Mouse (Mus musculus): ENCODE data around the gene Reln. TPM values are rescaled to one million over a fixed set of nuclear protein-coding genes. Genes with fewer than 3 reads are reported as not detected.

Reln gene
- total RNA-seq, 2 experiments from 2014 or later = 2.2 to 3.4 TPM

GRCm38 (mm10) chr5:22007304-22008059, 337.0 kb downstream of the Reln start:
- DNase-seq = no peak

GRCm38 (mm10) chr5:22003858-22004257, 340.6 kb downstream of the Reln start:
- DNase-seq = no peak

- DNase-seq = no peak
These were observed 356.8 kb downstream of the Reln start for GRCm38 (mm10) chr5:21987711-21988110.

- DNase-seq = peak; percentile 13 to 71
These were observed 358.2 kb downstream of the Reln start for GRCm38 (mm10) chr5:21986311-21986710.

GRCm38 (mm10) chr5:21983021-21983667, 361.4 kb downstream of the Reln start:
- no peak for DNase-seq

- no peak for DNase-seq
These were observed 363.3 kb downstream of the Reln start for GRCm38 (mm10) chr5:21981216-21981615.

- DNase-seq = no peak
These were observed 364.0 kb downstream of the Reln start for GRCm38 (mm10) chr5:21980544-21980943.

- DNase-seq = no peak
These were observed 371.1 kb downstream of the Reln start for GRCm38 (mm10) chr5:21973266-21974010.

GRCm38 (mm10) chr5:21961796-21962195, 382.7 kb downstream of the Reln start:
- no peak for DNase-seq

- DNase-seq = no peak
These were observed 384.4 kb downstream of the Reln start for GRCm38 (mm10) chr5:21960151-21960550.

GRCm38 (mm10) chr5:21957586-21957985, 386.9 kb downstream of the Reln start:
- DNase-seq = no peak

GRCm38 (mm10) chr5:21957061-21957460, 387.4 kb downstream of the Reln start:
- no peak for DNase-seq

- no peak for DNase-seq
These were observed 395.0 kb downstream of the Reln start for GRCm38 (mm10) chr5:21949507-21949897.

- no peak for DNase-seq
These were observed 395.6 kb downstream of the Reln start for GRCm38 (mm10) chr5:21948736-21949506.

- no peak for DNase-seq
These were observed 396.7 kb downstream of the Reln start for GRCm38 (mm10) chr5:21947610-21948381.

GRCm38 (mm10) chr5:21944579-21944978, 399.9 kb downstream of the Reln start:
- no peak for DNase-seq

GRCm38 (mm10) chr5:21939405-21939804, 405.1 kb downstream of the Reln start:
- DNase-seq = no peak

- DNase-seq = no peak
These were observed 406.4 kb downstream of the Reln start for GRCm38 (mm10) chr5:21938138-21938537.

GRCm38 (mm10) chr5:21936627-21937026, 407.9 kb downstream of the Reln start:
- DNase-seq = no peak

- DNase-seq = no peak
These were observed 408.4 kb downstream of the Reln start for GRCm38 (mm10) chr5:21936096-21936495.

GRCm38 (mm10) chr5:21934811-21935396, 409.6 kb downstream of the Reln start:
- no peak for DNase-seq

All from heart, adult 18-20 months (tissue).